Mouse (Mus musculus): ENCODE data around the gene Tlcd1. TPM values are rescaled to one million over a fixed set of nuclear protein-coding genes. Genes with fewer than 3 reads are reported as not detected.
"Not testable (repeated sequence)": the region's sequence is repeated elsewhere in the genome, so short reads cannot be mapped to it uniquely, and the experiment has no call there.

The Tlcd1 gene
- polyA plus RNA-seq (2017; shearing (Covaris generic)) = 1 to 10 TPM; 2.7 to 3.6 (median 3.2) TPM

DNA sequence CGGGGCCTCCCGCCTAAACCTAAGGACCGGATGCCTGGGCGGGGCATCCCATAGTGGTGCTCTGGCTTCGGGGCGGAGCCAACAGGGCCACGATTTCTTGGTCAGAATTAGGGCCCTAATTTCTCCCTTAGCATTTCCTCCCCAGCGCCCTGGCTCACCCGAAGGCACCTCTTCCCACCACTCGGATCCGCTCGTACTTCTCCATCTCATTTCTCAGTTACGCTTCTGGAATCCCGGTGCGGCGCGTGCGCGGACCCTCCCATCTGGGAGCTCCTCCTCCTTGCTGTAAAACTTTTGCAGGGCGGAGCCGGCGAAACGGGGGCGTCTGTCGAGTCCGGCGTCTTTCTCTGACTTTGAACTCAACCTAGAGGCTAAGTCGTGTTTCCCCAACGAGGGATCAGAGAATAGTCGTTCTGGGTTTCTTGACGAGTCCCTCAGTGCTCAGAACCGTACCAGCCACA lies at the start of gene Tlcd1, which contains the start of gene Nek8:
Tlcd1 (plus strand) TSS at position 310 of the 461 bp plus-strand sequence.
Nek8 (minus strand) TSS at position 274 of the 461 bp plus-strand sequence.
- ATAC-seq = peak; percentile 67

DNA sequence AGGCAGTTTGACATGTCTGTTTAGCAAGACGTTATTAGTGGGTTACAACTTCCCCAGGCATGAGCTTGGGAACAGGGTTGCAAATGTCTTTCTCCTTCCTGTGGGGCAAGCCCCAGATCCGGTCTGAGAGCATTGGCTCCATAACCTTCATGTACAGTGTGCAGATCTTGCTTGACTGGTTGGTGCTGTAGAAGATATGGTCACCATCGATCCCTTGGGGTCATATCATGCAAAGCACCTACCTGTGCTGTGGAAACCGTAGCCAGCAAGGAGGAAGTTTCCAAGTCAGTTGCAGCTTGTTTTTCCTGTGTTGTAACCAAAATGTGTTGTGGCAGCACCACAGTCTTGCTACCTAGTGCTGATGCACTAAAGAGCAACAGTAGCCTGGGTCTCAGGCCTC lies 49.8 kb upstream of the Tlcd1 start:
- ATAC-seq = no peak

DNA sequence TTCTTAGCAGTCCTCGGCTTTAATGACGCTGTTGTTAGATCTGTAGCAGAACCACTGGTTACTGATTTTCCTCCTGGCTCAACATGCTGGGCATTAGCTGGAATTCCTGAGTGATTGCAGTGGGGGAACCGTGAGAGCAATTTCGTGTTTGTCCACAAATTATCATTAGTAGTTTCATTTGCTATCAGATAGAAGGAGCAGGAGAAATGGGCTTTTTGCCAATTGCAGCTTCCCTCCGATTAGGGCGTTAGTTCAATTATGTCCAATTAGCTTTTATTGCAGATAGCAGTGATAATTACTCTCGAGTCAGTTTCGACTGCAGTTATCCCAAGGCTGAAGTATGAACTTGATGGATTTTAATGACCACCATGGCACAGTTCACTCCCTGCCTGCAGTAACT lies 47.1 kb upstream of the Tlcd1 start:
- no peak for ATAC-seq

DNA sequence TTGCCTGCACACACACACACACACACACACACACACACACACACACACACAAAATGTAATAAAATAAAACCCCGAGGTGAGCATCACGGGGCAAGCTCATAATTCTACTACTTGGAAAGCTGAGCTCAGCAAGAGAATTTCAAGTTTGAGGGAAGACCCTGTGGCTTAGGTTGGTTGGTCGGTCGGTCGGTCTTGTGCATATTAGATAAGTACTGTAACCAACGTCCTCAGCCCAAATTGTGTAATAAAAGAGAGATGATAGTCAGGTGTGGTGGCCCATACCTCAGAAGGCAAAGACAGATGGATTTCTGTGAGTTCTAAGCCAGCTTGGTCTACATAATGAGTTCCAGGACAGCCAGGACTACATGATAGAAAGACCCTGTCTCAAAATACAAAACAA lies 42.6 kb upstream of the Tlcd1 start:
- ATAC-seq = no peak

DNA sequence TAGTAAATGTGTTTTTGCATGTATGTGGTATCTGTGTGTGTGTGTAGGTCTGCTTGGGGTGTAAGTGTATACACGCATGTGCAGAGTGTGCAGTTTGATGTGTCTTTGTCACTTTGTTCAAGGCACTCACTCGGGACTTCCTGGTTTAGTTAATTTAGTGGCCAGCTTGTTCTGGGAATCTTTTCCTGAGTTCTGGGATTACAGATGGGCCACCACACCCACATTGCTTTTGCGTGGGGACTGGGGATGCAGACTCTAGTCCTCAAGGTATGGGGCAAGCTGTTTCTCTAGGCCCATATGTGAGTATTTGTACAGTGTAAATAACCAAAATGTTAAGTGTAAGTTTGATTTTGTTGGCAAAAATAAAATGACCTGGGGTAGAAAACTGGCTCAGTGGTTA lies 42.2 kb upstream of the Tlcd1 start:
- ATAC-seq = no peak

DNA sequence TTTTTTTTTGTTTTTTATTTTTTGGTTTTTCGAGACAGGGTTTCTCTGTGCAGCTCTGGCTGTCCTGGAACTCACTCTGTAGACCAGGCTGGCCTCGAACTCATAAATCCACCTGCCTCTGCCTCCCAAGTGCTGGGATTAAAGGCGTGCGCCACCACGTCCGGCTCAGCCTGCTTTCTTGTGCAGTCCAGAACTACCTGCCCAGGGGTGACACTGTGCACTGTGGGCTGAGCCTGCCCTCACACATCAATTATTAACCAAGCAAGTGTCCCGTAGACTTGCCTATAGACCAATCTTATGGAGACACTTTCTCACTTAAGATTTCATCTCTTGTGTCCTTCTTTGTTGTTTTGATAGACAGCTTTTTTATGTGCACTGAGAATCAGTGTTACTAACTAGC lies 41.2 kb upstream of the Tlcd1 start:
- not testable (repeated sequence) for ATAC-seq

DNA sequence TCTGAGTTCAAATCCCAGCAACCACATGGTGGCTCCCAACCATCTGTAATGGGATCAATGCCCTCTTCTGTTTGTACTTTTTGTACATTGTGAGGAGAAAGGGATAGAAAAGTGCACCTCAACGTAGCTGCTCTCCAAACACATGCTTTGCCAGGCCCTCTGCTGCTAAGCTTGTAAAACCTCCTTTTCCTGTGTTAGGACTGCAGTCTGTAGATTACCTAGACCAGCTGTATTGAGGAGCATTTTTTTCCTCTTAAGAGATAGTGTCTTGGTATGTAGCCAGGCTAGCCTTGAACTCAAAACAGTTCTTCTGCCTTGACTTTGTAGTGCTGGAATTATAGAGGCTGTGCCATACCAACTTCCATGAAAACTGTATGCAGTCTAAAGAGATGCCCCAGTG lies 40.4 kb upstream of the Tlcd1 start:
- no peak for ATAC-seq

DNA sequence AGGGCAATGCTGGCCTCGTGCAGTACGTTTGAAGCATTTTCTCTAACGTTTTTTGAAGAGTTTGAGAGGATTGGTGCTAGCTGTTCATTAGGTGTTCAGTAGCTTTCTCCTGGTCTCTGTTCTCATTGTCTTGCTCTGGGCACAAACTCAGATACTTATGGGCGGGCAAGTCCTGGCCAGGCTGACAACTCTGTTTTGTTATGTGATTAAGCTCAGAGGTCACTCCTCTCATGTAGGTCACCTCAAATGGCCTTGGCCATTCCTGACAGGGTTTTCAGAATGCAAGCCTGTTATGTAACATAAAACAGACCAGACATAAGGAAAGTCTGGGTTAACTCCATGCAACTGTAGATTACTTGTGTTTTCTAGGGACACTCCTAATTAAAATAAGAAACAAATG lies 38.9 kb upstream of the Tlcd1 start:
- no peak for ATAC-seq

DNA sequence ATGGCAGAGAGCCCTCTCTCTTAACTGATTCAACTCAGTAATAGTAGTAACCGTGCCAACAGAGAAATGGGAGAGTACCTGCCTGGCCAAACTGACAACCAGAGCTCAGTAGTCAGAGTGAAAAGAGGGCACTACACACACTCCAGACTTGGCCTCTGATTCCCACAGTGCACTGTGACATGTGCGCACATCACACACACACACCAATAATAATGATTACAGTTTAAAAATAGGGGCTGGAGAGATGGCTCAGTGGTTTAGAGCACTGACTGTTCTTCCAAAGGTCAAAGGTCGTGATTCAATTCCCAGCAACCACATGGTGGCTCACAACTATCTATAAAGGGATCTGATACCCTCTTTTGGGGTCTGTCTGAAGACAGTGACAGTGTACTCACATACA lies 38.5 kb upstream of the Tlcd1 start:
- no peak for ATAC-seq

DNA sequence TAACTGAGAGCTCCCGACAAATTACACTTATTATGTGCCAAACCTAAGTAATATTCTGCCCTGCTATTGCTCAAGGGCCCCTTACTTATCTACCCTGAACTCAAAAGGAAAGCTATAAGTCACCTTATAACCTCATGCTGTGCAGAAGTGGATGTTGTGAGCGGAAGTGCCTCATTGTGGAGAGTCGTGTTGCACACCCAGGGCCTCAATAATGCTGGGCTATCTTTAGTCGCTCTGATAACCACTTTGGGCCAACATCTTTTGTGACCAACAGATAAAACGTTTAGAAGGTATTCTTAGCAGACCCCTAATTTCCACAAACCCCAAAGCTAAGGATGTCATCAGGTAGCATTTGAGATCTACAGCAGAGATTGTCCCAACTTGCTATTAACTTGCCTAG lies 35.8 kb upstream of the Tlcd1 start:
- ATAC-seq = no peak

DNA sequence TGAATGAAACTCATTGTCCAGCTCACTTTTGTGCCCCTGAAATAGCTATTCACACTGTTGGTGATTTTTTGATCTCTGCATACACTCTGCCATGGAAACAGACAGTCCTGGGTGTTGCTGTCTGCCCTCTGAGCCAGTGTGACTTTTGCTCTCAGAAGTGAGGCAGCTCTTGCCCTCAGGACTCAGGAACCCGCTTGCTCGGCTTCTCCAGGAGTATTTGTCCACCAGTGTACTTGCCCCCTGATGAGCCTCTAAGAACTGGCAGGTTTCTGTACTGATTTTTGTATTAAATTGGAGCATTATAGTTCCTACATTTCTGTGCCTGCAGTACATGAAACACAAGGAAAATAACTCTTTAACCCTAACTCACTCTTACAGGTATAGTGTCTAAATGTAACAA lies 33.0 kb upstream of the Tlcd1 start:
- no peak for ATAC-seq

DNA sequence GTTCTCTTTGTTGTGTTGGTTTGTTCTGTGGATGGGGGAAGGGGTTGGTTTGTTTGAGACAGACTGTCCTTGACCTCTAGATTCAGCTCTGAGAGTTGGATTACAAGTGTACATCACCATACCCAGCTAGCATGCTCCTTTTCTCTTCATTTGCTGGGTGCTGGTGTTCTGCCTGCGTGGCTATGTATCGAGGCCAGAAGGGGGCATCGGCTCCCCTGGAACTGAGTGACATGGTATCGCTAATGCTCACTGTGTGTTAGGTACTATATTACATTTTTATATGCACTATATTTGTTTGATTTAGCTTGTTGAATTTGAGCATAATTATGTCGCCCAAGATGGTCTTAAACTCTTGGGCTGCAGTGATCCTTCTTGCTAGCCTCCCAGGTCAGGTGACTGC lies 30.3 kb upstream of the Tlcd1 start:
- no peak for ATAC-seq

DNA sequence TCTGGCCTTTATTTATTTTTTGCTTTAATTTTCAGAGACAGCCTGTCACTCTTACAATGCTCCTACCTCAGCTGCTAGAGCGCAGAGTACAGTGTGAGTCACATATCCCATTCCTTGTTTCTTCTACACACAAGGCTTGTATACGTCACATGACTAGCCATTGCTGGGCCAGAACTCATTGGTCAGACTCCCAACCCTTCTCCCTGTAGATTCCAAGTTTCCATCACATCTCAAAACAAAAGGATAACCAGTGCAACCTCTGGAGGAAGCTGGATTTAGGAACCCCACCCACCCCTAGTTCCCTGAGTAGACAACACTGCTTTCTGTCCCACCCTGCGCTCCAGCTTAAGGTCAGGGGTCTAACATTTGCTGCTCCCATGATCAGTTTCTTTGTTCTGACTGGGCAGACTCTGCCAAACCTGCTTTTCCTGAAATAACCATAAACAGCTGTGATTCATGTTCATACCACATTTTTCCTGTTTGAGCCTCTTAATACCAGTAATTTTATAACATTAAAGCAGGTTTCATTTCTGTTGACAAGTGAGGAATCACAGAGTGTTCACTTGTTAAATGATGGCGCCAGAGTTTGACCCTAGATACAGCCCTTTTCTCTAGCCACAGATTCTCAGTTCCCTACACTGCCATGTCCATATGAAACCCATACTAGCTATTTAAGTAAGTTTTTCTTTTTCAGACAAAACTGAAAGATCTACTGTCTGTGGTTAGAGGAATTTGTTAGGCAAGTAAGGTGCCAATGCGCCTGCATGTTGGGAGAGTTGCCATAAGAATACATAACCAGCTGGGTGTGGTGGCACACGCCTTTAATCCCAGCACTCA lies 29.6 kb upstream of the Tlcd1 start:
- no peak for ATAC-seq

DNA sequence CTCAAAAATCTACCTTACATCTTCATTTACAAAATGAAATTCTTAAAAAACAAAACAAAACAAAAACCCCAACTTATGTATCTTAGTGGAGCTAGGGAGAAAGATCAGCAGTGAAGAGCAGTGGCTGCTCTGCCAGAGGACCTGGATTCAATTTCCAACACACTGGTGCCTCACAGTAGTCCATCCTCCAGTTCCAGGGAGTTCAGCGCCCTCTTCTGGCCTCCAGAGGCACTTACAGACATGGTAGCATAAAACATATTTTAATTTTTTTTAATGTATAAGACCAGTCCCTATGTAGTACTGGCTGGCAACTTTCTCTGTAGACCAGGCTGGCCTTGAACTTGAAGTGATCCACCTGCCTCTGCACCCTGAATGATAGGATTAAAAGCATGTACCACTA lies 25.4 kb upstream of the Tlcd1 start:
- ATAC-seq = no peak

DNA sequence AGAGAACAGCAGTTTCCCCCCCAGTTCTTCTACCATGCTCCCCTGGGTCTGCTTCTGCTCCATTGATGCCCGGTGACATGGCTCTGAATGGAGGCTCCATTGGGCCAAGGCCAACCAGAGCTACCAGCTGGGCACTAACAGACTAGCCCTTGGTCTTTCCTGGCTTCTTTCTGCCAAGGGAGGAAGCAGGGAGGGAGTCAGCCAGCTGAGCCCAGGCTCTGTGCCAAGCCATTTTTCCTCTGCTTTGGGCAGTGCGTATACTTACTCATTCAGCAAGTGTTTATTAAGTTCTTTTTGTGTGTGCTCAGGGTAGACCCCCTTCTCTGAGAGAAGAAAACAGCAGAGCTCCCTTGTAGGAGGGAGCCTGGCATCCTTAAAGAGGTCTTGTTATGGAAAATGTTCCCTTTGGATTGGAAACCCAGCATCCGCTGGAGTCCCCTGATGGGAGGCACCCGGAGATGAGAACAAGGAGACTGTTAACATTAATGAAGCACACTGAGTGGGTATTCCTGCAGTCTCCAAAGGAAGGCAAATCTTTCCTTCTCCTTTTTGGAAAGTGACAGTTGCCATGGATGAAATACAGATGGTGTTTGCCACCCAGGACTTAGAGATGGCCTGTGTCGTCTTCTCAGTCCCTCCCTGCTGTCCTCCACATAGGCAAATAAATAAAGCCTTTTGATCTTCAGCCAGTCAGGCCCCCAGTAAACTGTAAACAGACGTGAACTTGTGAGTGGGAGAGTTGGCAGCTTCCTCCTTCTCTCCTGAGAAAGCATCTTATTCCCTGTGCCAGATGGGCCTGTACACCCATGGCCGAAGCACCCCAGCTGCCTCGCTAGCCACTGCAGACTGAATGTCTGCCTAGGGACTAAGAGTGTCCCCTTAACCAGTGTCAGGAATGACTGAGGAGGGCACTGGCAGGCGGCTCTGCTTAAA lies 23.9 kb upstream of the Tlcd1 start:
- ATAC-seq = no peak

DNA sequence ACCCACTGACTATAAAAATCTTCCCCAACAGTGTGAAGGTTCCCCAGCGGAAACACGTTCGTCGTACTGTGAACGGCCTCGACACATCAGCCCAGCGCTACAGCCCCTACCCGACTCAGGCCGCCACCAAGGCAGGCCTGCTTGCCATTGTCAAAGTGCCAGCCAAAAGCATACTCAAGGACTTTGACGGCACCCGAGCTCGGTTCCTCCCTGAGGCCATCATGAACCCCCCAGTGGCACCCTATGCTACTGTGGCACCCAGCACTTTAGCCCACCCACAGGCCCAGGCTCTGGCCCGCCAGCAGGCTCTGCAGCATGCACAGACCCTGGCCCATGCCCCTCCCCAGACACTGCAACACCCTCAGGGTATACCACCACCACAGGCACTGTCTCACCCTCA lies 22.7 kb upstream of the Tlcd1 start:
- ATAC-seq = no peak

DNA sequence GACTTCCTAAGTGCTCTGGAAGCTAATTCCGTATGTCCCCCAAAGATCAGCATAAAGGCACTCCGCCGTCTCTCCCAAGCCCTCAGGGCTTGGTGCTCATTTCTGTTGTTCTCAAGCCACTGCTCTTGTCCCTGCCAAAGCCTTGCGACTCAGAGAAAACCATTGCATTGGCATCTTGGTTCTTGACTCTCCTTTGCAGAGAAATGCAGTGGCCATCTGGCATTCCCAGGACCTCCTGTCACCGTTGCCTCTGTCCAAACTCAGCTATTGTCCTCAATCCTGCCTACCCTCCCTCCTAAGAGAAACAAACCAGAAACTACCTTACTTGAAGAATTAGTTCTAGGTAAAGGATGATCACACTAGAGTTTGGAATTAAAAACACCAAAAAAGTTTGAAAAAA lies 20.8 kb upstream of the Tlcd1 start:
- no peak for ATAC-seq

DNA sequence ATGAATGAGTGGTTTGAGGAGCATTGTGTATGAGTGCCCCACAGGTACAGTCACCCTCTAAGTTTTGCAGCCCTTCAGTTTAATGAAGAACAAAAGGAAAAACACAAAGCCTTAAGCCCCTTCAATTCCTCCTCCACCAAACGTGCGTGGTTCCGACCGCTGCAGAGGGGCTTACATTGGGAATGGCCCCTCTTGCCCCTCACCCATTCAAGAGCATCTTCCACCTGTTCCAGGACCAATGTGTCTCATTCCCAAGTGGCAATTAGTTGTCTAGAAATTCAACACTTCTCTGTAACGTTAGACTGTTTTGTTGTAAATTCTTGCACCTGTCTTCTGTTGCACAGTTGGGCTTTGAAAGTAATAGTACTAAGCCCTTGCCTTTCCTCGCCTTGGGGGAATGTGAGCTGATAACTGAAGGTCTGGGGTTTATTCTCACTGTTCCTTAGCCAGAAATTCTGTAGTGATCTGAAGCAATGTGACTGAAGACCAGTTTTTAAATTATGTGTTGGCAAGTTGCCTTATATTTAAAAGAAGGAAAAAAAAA lies 20.3 kb upstream of the Tlcd1 start:
- ATAC-seq = no peak

DNA sequence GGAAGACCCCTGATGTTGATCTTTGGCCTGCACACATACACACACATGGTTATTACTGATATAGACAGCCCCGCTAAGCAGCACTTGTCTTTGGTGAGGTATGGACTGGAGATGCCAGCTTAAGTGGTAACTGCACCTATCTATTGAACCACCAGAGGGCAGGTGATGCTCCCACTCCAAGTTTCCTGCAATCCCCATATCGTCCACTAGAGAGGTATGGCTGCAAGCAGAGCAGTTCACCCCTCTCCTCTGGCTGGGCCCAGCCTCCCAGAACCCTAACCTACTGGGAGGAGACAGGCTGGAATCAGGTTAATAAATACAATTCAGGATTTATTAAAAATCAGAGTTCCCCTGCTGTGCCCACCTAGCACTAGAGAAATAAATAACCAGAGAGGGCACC lies 17.4 kb upstream of the Tlcd1 start:
- peak; percentile 93 for ATAC-seq

DNA sequence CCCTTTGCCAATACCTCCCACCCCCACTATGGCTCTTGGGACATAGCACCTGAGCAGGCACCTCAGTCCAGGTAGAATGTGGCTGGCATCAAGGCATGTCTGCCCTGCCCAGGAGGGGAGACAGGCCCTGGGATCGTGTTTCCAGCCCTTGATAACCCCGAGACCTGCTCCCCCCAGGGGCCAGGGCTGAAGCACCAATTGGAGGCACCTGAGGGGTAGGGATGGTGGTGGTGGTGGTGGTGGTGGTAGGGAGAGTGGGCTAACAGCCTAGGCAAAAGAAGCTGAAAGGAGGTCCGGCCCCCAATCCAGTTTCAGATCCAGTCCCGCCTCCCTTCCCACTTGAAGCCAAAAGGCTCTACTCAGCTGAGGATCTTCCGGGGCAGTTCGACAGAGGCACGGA lies 17.0 kb upstream of the Tlcd1 start:
- no peak for ATAC-seq

DNA sequence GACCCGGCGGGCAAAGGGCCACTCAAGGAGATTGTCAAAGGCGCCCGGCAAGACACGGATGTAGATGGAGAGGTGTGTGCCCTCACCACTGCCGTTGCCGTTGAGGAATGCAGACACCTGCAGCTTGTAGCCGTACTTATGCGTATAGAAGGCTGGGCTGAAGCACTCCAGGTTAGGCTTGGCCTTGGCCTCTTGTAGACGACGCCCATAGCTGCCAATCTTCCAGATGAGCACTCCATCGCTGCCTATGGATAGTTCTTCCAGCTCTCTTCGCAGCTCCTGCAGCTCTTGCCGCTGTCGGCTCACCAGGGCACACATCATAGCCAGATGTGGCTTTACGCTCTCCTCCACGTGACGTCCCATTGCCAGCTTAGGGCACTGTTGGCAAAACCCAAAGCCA lies 16.3 kb upstream of the Tlcd1 start:
- ATAC-seq = no peak

DNA sequence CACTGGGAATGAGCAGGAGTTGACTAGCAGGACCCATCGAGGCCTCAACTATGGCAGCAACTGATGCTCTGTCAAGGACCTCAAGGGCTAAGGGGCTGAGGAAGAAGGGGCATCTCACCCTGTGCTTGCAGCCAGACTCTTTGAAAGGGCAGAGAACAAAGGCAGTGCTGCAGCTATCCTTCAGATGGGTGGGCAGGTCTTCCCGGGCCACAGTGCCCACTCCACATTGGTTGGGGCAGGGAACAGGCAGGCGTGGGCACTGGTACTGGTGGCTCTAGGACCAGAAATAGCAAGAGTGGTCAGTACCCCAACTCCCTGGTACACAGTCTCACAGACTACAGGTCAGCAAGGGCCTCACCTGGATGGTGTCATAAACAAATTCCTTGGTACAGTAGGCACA lies 15.8 kb upstream of the Tlcd1 start:
- ATAC-seq = no peak

DNA sequence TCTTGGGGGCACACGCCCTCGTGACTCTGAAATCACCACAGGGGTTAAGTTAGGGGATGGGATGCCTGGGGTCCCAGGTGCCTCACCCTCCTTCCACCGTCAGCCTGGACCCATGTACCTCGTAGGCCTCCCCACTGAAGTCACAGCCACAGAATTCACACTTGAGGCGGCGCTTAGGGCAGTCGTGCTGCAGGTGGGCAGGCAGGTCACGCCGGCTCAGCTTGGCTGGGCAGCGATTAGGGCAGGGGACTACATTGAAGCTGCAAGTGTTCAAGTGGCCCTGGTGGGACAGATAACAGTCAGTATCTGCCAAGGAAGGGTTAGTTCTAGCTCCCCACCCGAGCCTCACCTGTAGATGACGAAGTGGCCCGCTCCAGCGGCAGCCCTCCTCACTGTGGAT lies 15.3 kb upstream of the Tlcd1 start:
- ATAC-seq = no peak
